Mouse (Mus musculus) heart, postnatal 10 days (tissue): ENCODE data around the gene Pip5k1a. TPM values are rescaled to one million over a fixed set of nuclear protein-coding genes. Genes with fewer than 3 reads are reported as not detected.
"Not testable (repeated sequence)": the region's sequence is repeated elsewhere in the genome, so short reads cannot be mapped to it uniquely, and the experiment has no call there.

Experiments
- DNase-seq, 2 experiments: peaks; one replicate each; pipeline ENCODE4 v3.0.0; 2021
- intact Hi-C: fragments of 180-260 bp; cut with DNase I; formaldehyde crosslinking; loops from one replicate; pipeline ENCODE4 v1.15.1; 2025
- total RNA-seq, 2 experiments: library from RNA; stranded (reverse); gene quantifications; 2 replicates each; pipeline ENCODE4 v1.2.3; 2021

The Pip5k1a gene
- total RNA-seq, 2 experiments from 2014 or later, result 25.7 to 26.1 TPM

- intact Hi-C loops, result no loop called here
- DNase-seq, result no peak
Measured at GRCm38 (mm10) chr3:95046462-95047057, 60.2 kb downstream of the Pip5k1a start.

- no peak for DNase-seq
- intact Hi-C loops, result no loop called here
Measured at GRCm38 (mm10) chr3:95043251-95043650, 63.5 kb downstream of the Pip5k1a start.

GRCm38 (mm10) chr3:95042838-95043229 is 63.9 kb downstream of the Pip5k1a start:
- intact Hi-C loops, result no loop called here
- DNase-seq, result no peak

GRCm38 (mm10) chr3:95042166-95042837 is 64.4 kb downstream of the Pip5k1a start, which contains the start of gene Psmd4:
TSS of gene Psmd4 (minus strand) at chr3:95042614.
- DNase-seq, result peak; percentile 99
- intact Hi-C loops, result no loop called here

- intact Hi-C loops, result no loop called here
- no peak for DNase-seq
Measured at GRCm38 (mm10) chr3:95041625-95042024, 65.1 kb downstream of the Pip5k1a start.

GRCm38 (mm10) chr3:95029953-95030352 is 76.8 kb downstream of the Pip5k1a start:
- no peak for DNase-seq
- intact Hi-C loops, result no loop called here

GRCm38 (mm10) chr3:95029291-95029827 is 77.4 kb downstream of the Pip5k1a start:
- DNase-seq, intact Hi-C loops: not testable (repeated sequence)

GRCm38 (mm10) chr3:95028603-95029002 is 78.1 kb downstream of the Pip5k1a start:
- intact Hi-C loops, result no loop called here
- no peak for DNase-seq

- intact Hi-C loops, result no loop called here
- peak; percentile 24 to 27 for DNase-seq
Measured at GRCm38 (mm10) chr3:95027701-95028100, 79.0 kb downstream of the Pip5k1a start.

GRCm38 (mm10) chr3:95027057-95027645 is 79.6 kb downstream of the Pip5k1a start:
- intact Hi-C loops, result no loop called here
- no peak for DNase-seq

GRCm38 (mm10) chr3:95025202-95025601 is 81.5 kb downstream of the Pip5k1a start:
- peak in 1 of 2 experiments; percentile 21 for DNase-seq
- intact Hi-C loops, result no loop called here

- peak; percentile 79 to 86 for DNase-seq
- intact Hi-C loops, result no loop called here
Measured at GRCm38 (mm10) chr3:95024551-95024950, 82.2 kb downstream of the Pip5k1a start.

- intact Hi-C loops, DNase-seq: not testable (repeated sequence)
Measured at GRCm38 (mm10) chr3:95020956-95021355, 85.8 kb downstream of the Pip5k1a start.

GRCm38 (mm10) chr3:95018741-95019140 is 88.0 kb downstream of the Pip5k1a start:
- intact Hi-C loops, result no loop called here
- DNase-seq, result no peak

GRCm38 (mm10) chr3:95016532-95017056 is 90.1 kb downstream of the Pip5k1a start:
- intact Hi-C loops, result no loop called here
- no peak for DNase-seq

- DNase-seq, result peak; percentile 95
- intact Hi-C loops, result no loop called here
Measured at GRCm38 (mm10) chr3:95015891-95016531, 90.7 kb downstream of the Pip5k1a start.

GRCm38 (mm10) chr3:95015337-95015872 is 91.3 kb downstream of the Pip5k1a start, which contains the start of gene Zfp687:
TSS of gene Zfp687 (minus strand) at chr3:95015448.
- intact Hi-C loops, result no loop called here
- peak; percentile 100 for DNase-seq

GRCm38 (mm10) chr3:95014428-95015151 is 92.1 kb downstream of the Pip5k1a start:
- peak; percentile 58 to 73 for DNase-seq
- intact Hi-C loops, result no loop called here

- intact Hi-C loops, result no loop called here
- DNase-seq, result peak; percentile 28 to 42
Measured at GRCm38 (mm10) chr3:95013699-95014427, 92.9 kb downstream of the Pip5k1a start.
